Mouse (Mus musculus): ENCODE measurements around the gene Vtn.
"Not testable (repeated sequence)": the region's sequence is repeated elsewhere in the genome, so short reads cannot be mapped to it uniquely, and the experiment has no call there.

Vtn gene

DNA sequence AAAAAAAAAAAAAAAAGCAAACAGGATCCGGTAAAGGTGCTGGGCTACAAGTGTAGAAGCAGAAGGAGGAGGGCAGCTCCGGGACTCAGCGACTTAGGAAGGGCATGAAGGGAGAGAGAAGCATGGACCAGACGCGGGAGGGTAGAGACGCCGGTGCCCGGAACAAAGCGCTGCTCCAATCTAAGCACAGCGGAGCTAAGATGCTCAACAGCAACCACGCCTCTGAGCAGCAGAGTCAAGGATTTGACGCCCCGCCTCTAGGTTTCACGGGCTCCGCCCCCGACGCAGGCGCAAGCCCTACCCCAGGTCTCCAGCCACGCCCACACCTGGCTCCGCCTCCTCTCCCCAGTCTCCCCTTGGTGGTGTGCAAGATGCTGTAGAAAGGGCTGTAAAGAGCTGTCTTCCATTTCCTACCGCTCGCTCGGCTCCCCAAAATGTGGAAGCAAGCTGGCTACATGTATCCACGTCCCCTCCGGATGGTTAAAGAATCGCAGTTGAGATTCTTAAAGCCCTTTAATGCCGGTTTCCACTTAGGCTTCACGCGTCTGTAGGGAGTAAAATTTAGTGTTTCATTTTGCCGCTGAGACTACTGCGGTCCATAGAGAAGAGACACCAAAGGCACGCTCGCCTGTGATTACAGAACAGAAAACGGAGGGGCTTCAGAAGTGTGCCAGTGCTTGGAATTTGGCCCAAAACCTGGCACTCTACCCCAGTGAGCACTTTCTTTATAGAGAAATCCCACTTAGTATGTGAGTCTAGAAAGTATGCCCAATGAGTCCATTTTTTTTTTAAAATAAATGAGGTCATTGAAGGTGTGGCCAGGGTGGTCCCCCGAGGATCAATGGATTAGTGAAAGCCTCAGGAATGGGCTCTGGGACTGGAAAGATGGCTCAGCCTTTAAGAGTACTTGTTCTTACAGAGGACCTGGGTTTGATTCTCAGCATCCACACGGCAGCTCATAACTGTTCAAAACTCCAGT lies 1.1 kb upstream of the Vtn start, which contains the start of gene Sarm1:
Gene Sarm1 (minus strand): TSS at position 211 of the 979 bp plus-strand sequence.
- peak; percentile 97 for DNase-seq (ENCODE audit: low read depth, low spot score)

DNA sequence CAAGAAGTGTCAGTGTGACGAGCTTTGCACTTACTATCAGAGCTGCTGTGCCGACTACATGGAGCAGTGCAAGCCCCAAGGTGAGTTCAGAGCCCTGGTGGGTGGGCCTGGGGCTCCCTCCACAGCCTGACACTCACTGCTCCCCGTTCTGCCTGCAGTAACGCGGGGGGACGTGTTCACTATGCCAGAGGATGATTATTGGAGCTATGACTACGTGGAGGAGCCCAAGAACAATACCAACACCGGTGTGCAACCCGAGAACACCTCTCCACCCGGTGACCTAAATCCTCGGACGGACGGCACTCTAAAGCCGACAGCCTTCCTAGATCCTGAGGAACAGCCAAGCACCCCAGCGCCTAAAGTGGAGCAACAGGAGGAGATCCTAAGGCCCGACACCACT lies 652 bp downstream of the Vtn start:
- DNase-seq (ENCODE audit: low read depth, low spot score), result no peak

DNA sequence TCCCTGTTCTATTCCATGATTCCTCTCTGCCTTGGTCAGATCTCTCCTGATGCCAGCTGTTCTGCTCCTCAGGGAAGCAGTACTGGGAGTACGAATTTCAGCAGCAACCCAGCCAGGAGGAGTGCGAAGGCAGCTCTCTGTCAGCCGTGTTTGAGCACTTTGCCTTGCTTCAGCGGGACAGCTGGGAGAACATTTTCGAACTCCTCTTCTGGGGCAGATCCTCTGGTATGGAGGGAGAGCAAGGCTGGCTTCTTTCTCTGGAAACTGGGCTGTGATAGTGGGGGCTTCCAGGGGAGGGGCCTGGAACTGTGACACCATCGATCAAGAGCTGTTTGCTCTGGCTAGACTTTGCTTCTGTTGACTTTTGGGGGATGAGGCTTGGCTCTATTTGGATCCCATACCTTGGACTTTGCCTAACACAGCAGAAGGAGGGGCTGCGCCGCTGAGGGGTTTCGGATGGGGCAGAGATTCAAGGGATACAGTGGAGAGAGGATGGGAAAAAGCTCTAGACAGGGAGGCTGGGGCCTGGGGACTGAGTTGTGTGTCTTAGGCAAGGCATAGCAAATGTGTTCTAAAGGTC lies 1.8 kb downstream of the Vtn start:
- no peak for DNase-seq (ENCODE audit: low read depth, low spot score)

DNA sequence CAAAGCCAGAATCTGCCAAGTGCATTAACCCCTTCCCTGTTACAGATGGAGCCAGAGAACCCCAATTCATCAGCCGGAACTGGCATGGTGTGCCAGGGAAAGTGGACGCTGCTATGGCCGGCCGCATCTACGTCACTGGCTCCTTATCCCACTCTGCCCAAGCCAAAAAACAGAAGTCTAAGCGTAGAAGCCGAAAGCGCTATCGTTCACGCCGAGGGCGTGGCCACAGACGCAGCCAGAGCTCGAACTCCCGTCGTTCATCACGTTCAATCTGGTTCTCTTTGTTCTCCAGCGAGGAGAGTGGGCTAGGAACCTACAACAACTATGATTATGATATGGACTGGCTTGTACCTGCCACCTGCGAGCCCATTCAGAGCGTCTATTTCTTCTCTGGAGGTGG lies 2.6 kb downstream of the Vtn start:
- DNase-seq (ENCODE audit: low read depth, low spot score), result no peak

DNA sequence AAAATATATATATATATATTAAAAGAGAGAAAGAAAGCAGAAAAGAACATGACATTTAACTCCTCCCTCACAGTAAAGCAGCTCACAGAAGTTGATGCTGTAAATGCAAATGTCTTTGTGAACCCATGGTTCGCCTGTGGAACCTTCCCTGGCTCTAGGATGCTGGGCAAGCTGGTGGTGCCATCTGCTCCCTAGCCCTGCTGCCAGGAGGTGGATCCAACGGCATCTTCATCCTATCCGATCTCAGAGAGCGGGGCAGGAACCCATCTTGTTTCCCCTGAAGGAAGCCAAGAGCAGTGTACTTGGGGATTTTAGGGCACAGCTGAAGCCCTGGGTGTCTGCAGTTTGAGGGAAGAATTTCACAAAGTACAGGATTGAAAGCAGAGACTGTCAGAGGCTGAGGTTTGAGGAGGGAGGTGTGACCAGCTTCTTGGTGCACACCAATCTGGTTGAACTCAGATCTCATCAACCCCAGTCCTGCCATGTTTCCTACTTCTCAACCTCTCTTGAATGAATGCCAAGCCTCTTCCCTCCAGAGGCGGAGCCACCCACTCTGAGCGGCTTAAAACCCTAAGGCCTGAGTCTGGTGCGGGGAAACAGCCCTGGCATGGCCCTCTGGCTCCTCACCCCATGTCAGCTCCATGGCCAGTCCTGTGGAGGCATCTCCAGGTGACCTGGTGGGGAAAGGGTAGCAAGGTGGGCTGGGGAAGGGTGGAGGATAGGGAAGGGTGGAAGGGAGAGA lies 4.2 kb downstream of the Vtn start, which contains the start of gene Sebox:
Gene Sebox (plus strand): TSS at position 539 of the 742 bp plus-strand sequence.
- DNase-seq (ENCODE audit: low read depth, low spot score), result no peak

DNA sequence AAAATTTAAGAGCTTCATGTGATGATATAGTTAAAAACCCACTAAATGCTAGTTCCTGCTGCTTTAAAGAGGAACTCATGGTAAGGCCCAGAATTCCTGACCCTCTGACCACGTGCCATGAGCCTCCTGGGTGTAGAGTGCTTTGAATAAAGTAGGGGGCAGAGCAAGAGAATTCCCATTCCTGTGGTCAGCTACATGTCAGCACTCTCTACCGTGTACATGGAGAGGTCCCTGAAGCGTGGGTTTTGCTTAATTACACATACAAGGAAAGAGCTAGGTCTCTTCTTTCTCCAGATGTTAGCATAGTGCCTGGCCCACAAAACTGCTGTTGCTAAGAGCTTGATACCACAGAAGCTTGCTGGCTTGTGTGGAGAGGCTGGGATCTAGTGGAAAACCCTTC lies 6.5 kb downstream of the Vtn start:
- no peak for DNase-seq (ENCODE audit: low read depth, low spot score)

DNA sequence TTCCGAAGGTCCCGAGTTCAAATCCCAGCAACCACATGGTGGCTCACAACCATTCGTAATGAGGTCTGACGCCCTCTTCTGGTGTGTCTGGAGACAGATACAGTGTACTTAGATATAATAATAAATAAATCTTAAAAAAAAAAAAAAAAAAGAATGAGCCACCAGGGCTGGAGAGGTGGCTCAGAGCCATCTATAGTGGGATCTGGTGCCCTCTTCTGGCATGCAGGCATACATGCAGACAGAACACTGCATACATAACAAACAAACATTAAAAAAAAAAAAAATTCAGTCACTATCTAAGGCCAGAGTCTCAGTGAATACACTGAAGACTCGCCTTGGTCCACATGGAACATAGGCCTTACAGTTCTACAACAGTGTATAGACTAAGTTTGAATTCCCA lies 10.3 kb downstream of the Vtn start:
- DNase-seq (ENCODE audit: low read depth, low spot score), result peak; percentile 46

DNA sequence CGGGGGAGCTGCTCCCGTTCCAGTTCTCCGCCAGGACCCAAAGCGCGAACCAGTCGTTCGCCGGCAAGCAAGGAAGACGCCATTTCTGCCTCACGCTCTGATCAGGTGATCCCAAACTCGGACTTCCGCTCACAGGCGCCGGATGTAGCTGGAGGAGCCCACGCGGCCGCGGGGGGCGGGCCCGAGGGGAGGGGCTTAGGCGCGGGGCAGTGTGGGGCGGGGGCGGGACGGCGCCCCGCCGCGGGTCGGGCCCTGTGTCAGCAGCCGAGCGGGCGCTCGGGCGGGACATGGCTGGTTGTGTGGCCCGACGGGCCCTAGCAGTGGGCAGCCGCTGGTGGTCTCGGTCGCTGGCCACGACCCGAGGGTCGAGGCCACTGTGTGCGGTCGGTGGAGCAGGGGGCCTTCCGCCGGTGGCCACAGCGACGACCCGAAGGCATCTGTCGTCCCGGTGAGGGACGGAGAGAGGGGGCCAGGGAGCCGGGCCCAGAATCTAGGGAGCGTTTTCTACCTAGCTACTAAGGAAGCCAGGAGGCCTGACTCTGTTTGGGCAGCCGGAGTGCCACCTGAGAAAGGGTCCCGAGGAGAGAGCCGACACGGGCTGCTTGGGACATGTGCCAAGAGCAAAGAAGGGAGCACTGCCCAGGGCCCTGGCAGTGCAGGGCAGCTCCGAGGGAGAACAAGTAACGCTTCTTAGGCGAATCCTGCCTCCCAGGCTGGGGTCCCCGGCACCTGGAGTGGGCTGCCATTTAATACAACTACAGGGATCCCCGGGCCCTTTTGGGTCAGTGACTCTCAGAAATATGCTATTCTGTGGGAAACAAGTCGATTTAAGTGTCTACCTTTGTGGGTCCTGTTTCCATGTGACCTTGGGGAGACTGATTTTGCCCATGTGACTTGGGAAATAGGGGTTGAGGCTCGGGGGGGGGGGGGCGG lies 13.4 kb downstream of the Vtn start, which contains the start of the genes Tmem199 and Poldip2:
Gene Tmem199 (minus strand): TSS at position 148 of the 933 bp plus-strand sequence.
Gene Poldip2 (plus strand): TSS at position 169 of the 933 bp plus-strand sequence.
- DNase-seq (ENCODE audit: low read depth, low spot score), result peak; percentile 94

DNA sequence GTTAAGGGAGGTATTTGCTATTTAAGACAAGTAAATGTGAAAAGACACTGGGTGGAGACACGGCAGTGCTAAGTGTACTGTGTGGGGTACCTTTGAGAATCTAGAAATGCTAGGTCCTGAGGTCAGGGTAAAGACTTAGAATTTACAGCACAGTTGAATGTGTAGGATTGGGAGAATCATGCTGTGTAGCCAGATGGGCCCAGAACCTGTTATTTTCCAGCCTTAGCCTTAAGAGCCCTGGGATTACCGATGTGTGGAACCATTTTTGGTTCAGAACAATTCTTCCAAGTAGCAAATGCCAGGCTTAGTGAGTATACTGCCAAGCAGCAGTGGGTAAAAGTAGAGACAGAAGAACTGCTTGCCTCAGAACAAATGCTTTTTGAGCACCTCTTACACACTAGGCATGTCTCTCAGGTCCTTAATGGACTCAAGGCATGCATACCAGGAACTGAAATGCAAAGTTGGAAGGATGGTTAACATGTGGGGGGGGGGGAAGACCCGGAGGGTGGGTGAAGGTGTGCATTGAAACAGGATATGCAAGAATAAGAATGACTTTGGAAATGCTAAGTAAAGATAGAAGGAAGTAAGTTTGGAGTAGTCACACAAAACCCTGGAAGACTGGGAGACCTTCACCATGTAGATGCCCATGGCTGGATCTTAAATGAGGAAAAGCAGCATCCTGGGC lies 14.4 kb downstream of the Vtn start:
- peak; percentile 32 for DNase-seq (ENCODE audit: low read depth, low spot score)

DNA sequence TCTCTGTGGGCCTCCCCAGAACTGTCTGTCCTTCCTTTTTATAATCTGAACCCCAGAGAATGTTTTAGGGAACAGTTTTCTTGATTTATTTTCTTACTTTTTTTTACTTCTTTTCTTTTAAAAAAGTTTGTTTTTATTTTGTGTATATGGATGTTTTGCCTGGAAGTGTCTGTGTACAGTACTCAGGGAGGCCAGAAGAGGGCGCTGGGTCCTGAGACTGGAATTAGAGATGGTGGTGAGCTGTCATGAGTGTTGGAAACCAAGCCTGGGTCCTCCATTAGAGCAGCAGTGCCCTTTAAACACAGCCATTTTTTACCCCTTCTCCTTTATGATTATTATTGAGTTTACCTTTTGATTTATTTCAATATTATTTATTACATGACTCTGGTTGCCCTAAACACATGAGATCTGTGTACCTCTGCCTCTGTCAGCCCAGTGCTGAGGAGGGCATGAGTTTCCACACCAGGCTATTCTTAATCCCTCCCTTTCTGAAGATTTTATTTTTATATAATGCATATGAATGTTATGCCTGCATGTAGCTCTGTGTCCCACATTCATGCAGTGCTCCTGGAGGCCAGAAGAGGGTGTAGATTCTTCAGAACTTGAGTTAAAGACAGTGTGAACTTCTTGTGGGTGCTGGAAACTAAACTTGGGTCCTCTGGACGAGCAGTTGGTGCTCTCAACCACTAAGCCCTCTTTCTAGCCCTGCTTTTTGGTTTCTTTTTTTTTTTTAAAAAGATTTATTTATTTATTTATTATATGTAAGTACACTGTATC lies 16.8 kb downstream of the Vtn start:
- DNase-seq (ENCODE audit: low read depth, low spot score), result peak; percentile 59

DNA sequence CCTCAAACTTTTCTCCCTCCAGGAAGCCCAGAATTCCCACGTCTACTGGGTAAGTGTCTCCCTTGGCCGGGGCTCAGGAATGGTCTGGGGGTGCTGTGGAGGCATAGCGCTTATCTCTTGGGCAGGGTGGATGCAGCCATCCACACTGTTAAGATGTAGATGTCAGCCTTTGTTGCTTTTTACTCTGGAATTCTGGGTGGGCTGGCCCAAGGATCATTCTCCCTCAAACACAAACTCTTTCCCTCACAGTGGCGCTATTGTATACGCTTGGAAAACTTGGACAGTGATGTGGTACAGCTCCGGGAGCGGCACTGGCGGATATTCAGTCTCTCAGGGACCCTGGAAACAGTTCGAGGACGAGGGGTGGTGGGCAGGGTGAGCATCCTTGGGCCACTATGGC lies 20.0 kb downstream of the Vtn start:
- DNase-seq (ENCODE audit: low read depth, low spot score), result peak; percentile 47

DNA sequence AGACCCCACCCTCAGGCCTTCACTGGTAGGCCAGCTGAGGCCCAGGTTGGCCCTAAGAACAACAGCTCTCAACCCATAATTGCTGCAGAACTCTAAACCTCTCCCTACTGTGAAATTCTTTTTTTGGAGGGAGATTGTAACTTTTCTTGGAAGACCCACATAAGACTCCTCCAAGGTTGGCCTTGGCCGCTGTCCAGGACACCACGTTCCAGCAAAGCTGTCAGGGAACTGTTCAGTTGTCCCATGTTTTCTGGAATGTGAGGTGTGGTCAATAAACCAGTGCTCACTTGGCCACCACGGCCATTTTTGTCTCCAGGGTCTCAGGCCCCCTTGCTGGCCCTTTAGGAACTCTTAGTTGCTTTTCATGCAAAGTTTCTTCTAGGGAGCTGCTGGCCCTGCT lies 23.0 kb downstream of the Vtn start:
- no peak for DNase-seq (ENCODE audit: low read depth, low spot score)

DNA sequence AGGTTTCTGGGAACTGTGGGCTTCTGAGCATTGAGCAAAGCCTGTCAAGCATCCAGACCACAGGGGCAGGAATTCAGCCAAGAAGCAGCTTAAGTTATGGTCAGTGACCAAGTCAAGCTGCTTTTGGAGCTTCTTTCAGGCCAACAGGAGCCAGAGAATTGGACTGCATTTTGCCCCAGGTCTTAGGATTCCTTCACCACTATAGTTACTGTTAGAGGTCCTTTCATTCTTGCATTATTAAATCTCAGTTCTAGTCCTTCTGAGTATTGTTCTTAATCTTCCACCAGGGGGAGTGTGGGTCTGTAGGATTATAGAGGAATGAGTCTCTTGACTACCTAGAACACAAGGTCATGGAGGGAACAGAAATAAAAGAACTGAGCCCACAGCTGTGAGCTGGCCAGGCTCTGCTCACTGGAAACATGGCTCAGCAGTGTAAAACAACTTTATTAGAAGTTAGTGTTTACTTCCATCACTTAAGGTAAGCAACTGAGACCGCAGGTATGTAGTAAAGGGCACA lies 23.6 kb downstream of the Vtn start:
- DNase-seq (ENCODE audit: low read depth, low spot score), result peak; percentile 47

DNA sequence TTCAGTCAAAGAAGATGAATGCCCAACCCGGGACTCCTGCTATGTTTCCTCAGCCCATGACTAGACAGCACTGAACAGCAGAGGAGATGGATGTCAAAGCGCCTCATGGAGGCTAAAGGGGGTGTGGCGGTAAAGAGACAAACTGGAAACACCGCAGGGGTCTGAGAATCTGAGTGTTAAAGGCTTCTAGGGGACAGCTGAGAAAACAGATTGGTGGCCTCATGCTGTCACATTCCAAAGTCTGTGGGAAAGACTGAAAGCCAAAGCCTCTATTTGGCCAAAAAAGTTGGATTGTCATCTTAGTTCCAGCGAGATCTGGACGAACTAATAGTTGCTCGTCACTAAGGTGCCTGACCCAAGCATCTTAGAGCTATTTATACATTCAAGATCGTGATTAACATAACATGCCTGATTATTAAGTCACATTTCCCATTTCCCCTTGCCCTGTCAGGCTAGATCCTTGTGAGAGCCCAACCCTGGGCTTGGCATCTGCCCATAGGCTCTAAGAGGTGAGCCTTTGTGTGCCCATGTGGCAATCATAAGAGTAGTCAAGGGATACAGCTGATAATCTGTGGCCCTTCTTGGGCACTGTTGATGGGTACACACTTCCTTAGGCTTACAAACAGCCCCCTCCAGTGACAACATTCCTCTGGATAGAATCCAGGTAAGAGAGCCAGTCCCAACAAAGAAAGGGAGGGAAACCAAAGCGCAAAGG lies 24.5 kb downstream of the Vtn start:
- DNase-seq (ENCODE audit: low read depth, low spot score), result no peak

DNA sequence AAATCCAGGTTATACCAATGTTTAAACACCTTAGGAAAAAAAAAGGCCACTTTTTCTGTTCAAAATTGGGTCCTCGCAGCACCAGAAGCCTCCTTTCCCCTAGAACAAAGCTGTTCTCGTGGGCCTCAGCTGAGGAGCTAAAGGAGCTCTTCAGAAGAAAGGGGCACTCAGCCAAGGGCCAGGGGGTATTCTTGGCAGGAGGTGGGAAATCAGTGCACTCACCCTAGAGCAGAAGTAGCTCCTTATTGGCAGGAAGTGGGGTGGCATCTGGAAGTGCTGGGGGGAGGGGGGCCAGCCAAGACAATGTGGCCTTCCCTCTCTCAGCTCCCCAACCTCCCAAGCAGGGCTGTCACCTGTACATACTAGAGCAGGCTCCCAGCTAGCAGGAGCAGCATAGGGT lies 25.9 kb downstream of the Vtn start:
- DNase-seq (ENCODE audit: low read depth, low spot score), result no peak

DNA sequence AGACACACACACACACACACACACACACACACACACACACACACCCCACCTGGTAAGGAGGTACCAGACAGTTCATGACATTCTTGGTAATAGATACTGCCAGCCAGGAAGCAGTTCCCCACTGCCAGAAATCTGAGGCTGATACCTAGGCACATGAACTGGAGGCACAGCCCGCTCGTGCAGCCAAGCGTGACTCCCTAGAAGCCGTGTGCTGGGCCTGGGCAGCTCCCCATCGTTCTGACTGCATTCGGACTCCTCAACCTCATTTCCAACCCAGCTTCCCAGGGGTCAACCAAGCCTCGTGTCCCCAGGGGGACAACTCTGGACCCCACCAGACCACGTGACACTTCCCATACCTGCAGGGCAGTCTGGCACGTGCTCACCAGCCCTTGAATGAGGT lies 29.8 kb downstream of the Vtn start:
- DNase-seq (ENCODE audit: low read depth, low spot score), result no peak

DNA sequence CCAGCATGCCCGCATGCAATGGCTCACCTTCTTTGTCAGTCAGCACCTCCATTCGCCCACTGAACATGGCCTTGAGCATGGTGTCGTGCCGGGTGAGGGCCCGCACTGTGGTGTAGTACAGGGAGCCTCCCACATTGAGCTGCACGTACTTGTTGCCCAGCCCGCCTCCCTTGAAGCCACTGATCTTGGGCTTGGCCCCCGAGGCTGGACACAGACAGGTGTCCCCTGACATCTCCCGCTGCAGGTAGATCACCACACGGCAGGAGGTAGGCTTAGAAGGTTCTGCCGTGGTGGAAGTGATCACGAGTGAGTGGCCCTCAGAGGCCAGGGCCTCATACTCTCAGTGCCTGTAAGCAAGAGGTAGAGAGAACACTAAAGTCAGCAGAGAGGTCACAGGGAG lies 31.1 kb downstream of the Vtn start:
- no peak for DNase-seq (ENCODE audit: low read depth, low spot score)

DNA sequence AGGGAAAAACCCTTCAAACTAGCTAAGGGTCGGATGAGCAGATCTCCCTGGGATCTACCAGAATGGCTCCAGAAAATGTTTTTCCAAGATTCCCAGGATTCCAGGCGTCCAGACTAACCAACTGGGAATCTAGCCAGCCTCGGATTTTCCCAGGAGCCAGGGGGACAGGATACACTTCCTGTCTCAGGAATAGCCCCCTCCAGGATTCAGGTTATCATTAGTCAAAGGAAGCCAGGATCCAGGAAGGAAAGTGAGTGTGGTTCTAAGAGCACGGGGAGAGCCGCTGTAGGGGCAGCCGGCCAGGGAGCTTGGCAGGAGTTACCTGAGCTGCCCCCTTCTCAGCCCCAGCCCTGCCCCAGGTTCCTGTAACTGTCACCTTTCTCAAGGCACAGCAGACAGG lies 32.2 kb downstream of the Vtn start:
- DNase-seq (ENCODE audit: low read depth, low spot score), result no peak

DNA sequence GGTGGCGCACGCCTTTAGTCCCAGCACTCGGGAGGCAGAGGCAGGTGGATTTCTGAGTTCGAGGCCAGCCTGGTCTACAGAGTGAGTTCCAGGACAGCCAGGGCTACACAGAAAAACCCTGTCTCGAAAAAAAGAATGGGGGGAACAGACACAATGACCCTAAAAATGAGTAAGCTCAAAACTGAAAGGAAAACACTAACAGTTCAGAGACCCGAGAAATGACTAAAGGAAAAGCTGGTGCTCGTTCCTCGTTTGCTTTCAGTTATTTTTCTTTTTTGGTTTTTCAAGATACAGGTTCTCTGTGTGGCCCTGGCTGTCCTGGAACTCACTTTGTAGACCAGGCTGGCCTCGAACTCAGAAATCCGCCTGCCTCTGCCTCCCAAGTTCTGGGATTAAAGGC lies 32.6 kb downstream of the Vtn start:
- DNase-seq (ENCODE audit: low read depth, low spot score), result not testable (repeated sequence)

All from ES-CJ7 (cell line).